Mouse (Mus musculus) c-Kit-positive CD71-positive TER-119-negative erythroid progenitor cells, embryonic 14.5 days (primary cell): ENCODE measurements at regions not wholly inside any gene's neighbourhood (a gene's known extent, or its start where the extent isn't known, plus 50 kb on each side); places are given as distances from the start of the nearest gene placed in this dataset.

Experiments
- DNase-seq: peaks from one replicate; pipeline ENCODE4 v3.0.0-alpha.2; 2013; ENCODE audit warnings: low read depth

DNA sequence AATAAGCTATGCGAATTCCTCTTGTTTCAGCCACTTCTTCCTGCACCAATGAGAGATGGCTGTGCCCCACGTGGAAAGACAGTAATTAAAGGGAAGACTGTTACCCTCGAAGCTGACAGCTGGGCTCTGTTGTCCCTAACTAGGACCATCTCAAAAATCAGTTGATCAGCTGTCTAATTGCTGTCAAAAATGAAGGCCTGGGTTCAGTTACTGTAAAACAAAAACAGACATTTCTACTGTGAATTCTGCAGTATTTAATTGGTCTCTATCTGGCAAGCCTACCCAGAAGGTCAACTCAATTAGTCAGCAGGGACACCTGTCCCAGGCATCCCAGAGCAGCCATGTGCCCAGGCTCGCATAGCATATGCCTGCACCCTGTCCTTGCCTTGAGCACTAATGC, 385.8 kb upstream of the Zdhhc25 start:
- no peak for DNase-seq

DNA sequence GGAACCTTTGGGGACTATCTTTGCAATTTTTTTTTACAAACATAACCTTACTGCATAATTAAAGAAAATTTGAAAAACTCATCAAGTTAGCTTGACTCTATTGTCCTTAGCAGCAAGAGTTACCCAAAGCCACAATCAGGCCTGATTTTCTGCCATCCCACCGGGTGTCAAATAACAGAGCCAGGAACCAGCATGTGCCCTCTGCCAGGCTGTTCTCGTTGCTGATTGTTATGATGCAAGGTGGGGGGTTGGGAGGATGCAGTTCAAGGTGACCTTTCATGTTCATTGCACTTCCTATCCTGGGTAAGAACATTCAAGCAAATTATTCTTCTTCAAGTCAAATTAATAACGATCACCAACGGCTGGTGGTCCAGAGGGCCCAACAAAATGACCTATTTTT, 370.6 kb upstream of the Zdhhc25 start:
- no peak for DNase-seq

DNA sequence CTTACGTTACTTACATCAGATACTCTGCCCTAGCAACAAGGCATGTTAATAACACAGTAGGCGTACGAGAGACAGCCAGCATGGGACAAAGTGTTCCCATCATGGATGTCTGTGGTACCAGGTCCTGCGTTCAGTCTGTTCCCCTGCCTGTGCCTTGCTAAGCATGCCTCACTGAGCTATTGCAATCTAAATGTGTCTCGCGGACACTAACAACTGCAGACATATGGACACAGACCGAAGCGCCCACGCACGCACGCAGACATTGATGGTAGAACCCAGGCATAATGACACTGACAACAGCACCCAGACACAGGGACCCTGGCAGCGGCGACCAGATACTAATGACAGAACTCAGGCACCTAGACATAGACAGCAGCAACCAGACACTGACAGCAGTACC, 355.5 kb upstream of the Zdhhc25 start:
- DNase-seq, result no peak

GRCm38 (mm10) chr15:88245496-88246246, 354.4 kb upstream of the Zdhhc25 start:
- DNase-seq, result no peak

- DNase-seq, result peak; percentile 7
These were observed 352.0 kb upstream of the Zdhhc25 start for GRCm38 (mm10) chr15:88247974-88248625.

- DNase-seq, result no peak
These were observed 312.1 kb upstream of the Zdhhc25 start for GRCm38 (mm10) chr15:88288051-88288450.

DNA sequence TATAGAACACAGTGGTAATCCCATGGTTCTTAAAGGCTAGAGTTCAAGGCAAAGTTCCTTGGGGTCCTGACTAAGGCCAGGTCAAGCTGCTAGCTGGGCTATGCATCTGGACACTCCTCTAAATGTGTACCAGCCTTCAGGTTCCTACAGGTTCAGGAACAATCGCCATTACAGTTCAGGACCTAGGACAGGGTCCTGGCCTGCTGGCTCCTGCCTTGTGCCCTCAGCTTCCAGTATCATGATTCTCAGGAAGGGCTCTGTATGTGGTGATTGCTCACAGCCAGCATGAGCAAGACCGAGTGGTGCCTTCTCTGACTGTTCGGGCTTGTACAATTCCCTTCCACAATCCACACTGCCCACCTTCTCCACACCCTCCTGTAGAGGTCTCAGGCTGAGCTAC, 311.4 kb upstream of the Zdhhc25 start:
- no peak for DNase-seq

DNA sequence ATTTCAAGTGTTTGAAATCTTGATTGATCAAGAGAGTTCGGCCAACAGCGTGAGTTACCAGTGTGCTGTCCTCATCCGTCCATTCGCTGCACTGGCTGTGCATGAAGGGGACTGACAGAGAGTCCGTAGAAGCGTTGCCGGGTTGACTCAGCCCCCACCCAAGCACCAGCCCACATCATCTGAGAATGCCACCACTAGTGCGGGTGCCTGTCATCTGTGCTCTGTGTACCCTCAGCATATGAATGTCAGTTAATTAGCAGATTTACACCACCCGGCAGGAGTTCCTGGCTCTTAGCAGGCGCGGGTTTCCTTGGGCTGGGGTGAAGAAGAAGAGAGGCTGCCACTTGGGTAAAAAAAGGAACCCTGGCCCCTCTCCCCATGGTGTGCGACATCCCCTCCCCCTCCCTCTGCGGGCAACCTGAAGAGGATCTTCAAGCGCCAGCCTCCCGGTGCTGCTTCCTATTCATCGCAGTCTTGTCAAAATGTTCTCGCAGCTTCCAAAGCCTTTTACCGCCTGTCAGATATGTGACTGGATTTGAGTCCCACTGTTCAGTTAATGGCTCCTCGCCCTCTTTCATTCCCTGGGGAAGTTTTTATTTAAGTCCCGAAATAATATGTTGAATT, 309.2 kb upstream of the Zdhhc25 start:
- DNase-seq, result no peak

DNA sequence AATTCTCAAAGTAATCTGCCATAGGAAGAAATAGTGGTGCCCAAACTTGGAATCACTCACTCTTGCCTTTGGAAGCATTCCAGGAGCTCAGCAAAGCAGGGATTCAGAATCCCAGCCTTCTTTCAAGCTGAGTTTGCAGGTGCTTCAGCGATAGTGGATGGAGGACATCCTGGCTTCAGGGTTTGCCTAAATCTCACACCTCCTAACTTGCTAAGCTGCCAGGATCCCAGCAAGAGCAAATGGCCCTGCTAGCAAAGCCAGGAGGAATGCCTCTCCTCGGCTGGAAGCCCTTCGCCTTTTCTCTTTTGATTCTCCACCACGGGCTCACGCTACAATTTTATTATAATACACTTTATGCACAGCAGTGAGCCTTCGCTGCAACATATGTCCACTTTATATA, 301.0 kb upstream of the Zdhhc25 start:
- DNase-seq, result no peak

DNA sequence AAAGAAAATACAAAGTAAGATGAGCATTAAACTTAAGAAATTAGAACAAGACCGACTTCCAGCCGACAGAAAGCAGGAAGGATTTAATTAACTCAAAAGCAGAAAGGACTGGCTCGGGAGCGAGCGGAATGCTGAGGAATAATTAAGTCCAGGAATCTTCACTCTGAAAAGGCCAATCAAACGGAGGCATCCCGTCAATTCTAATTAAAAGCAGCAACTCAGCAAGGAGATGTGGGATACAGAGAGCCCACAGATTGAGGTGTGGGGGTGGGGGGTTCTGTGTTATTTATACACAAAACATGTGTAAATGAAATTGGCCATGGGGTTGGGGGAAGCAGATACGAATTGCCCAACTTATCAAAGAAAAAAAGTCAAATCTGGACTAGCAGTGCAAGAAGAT, 288.9 kb upstream of the Zdhhc25 start:
- DNase-seq, result no peak

GRCm38 (mm10) chr15:88314810-88315459, 285.2 kb upstream of the Zdhhc25 start:
- no peak for DNase-seq

DNA sequence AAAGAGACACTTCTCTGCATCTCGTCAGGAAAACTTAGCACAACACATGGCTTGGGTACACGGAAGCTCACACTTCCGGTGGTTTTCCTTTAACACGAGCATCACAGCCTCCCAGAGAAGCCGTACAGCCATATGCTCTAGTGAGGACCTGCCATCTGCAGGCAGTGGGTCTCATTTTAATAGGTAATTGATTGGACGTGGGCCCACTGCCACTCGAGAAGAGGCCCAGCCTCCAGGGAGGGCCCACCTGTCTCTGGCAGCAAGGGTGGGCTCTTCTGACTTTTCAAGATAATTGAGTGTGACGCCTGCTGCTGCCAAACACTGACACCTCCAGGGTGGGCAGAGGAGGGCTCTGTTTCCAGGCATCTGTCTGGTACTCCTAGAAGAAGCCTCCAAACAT, 282.1 kb upstream of the Zdhhc25 start:
- DNase-seq, result no peak

GRCm38 (mm10) chr15:88319527-88319926, 280.6 kb upstream of the Zdhhc25 start:
- no peak for DNase-seq

- no peak for DNase-seq
These were observed 276.3 kb upstream of the Zdhhc25 start for GRCm38 (mm10) chr15:88323584-88324375.

DNA sequence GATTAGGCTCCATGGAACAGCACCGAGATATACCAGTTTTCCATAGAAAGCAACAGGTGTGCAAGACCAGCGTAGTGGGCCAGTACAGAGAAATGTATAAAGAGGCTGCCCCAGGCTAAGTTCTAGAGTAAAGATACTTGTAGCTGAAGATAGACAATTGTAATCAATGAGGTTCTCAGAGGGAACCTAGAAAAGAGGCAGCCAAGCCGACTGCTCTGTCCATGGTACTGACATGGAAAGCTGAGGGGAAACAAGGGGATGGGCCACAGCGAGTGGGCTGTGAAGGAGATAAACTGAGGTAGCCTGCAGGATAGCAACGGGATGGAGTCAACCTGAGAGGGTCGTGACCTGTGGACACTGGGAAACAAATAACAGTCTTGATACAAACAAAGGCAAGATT, 275.0 kb upstream of the Zdhhc25 start:
- no peak for DNase-seq

DNA sequence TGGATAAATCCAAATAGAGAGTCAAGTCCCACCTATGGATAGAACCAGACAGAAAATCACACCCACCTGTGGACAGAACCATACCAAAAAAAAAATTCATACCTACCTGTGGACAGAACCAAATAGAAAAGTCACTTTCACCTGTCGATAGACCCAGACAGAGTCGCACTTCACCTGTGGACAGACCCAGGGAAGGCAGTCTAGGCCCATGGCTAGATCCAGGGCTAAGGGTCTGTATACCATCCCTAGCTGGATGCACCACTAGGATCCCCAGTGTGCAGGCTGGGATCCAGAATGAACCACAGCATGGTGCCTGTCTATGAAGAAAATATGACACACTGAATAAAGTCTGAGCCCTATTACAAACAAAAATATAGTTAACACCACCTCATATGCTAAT, 246.9 kb upstream of the Zdhhc25 start:
- DNase-seq, result no peak

DNA sequence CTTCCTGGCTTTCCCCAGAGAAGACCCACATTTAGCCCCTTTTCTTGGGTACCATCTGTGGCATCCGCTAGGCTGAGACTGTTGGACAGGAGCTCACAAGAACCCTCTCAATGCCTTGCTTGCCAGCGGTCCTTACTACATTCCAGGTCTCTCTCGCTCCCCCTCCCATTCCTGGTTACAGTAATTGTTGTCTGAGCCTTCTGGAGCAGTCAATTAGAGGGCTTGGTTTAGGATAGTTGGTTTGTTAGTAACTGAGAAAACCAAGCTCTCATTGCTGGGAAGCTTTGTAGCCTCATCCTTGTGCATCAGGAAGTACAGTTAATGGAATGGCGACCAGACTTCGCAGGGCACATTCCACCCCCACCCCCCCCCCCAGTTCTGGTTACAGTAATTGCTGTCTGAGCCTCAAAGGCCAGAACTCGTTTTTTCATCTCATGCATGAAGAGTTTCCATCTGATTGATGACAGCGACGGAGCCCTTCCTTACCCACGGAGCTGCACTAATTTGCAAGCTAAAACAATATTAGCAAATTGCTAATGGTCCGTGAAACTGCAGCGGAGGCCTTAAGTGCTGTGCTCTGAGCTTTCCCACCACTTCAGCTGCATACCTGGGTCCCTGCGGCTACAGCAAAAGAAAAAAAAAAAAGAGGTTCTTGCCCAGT, 239.6 kb upstream of the Zdhhc25 start:
- DNase-seq, result no peak

DNA sequence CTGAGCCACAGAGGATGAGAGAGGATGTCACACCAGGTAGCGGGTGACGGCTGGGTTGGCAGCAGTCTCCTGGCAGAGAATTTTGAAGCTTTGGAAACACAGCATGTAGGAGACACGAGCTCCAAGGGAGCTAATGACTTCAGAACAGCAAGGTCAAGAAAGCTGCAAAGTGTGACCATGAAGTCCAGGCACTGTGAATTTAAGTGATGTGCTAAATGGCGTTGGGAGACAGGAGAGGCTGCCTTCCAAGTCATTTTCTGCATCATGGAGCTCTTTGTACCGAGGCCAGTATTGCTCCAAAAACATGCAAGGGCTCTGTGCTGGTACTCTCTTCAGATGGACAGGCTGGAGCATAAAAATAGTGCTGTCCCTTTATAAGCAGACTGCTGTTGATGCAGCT, 238.8 kb upstream of the Zdhhc25 start:
- DNase-seq, result no peak

DNA sequence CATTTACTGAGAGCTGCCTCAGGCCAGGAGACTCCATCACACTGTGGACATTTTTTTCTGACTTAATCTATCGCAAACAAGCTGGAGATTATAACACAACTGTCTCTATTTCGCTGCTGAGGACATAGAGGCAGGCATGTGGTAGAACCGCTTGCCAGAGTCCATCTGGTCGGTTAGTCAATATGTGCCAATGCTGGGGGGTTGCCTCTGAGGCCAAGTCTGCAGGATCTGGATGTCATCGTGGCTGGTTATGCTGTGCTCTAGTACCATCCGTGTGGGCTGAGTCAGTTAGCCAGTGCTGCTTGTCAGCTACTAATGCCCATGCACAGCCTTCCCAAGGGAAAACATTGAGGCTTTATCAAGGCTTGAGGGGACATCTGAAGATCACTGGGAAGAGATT, 237.1 kb upstream of the Zdhhc25 start:
- DNase-seq, result no peak

DNA sequence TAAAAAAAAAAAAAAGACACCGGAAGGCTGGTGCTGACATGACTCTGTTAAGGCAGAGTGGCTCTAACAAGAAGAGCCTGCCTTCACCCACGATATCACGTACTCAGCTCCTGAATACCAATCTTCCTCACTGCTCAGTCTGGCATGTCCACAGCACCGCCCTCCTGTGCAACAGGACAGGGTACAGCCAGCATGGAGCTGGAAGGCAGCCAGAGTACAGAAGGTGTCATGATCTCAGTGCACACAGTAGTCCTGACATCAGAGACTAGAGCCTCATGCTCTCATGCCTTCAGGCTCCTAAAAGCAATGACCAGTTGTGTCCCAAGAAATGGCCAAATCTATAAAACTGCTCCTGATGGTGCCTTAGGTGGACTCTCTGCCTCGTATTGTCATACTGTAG, 229.7 kb upstream of the Zdhhc25 start:
- no peak for DNase-seq

DNA sequence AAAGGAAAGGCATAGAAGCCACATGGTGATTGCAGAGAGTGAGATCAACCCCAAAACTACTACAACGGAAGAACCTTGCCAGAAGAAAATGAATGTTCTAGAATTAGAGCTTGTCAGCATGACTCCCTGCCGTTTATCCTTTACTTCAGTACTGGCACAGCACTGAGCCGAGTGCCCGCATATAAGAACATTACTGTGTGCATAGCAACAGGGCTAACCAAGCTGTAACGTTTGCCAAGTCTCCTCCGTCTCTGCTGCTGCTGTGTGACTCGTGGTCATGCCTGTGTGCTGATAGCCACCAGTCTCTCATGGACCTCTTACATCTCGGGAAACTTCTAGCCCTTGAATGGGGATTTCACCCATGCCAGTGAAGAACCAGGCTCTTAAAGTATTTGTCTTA, 228.1 kb upstream of the Zdhhc25 start:
- DNase-seq, result no peak

- no peak for DNase-seq
These were observed 226.2 kb upstream of the Zdhhc25 start for GRCm38 (mm10) chr15:88373923-88374322.
